Mouse (Mus musculus) cerebellum, postnatal 14 days (tissue): ENCODE measurements around the gene Tedc1.

ENCODE experiments used
- DNase-seq, 2 experiments: peaks; one replicate each; pipeline ENCODE4 v3.0.0; 2021; ENCODE audit warnings: mixed read lengths in 2 of 2

The Tedc1 gene

GRCm38 (mm10) chr12:113155887-113156539 is at the start of gene Tedc1:
TSS of gene Tedc1 (plus strand) at chr12:113156421.
- peak; percentile 100 for DNase-seq

GRCm38 (mm10) chr12:113107431-113108124 is 48.6 kb upstream of the Tedc1 start:
- no peak for DNase-seq

GRCm38 (mm10) chr12:113108528-113109283 is 47.5 kb upstream of the Tedc1 start:
- no peak for DNase-seq

- DNase-seq, result no peak
These were observed 46.4 kb upstream of the Tedc1 start for GRCm38 (mm10) chr12:113109801-113110200.

GRCm38 (mm10) chr12:113114141-113114540 is 42.1 kb upstream of the Tedc1 start:
- DNase-seq, result no peak

- DNase-seq, result no peak
These were observed 41.2 kb upstream of the Tedc1 start for GRCm38 (mm10) chr12:113114856-113115538.

GRCm38 (mm10) chr12:113119516-113120410 is 36.5 kb upstream of the Tedc1 start:
- DNase-seq, result peak; percentile 92 to 95

GRCm38 (mm10) chr12:113124726-113125125 is 31.5 kb upstream of the Tedc1 start:
- DNase-seq, result no peak

- no peak for DNase-seq
These were observed 25.5 kb upstream of the Tedc1 start for GRCm38 (mm10) chr12:113130732-113131131.

- no peak for DNase-seq
These were observed 24.6 kb upstream of the Tedc1 start for GRCm38 (mm10) chr12:113131601-113132000.

- DNase-seq, result peak; percentile 36 to 51
These were observed 23.7 kb upstream of the Tedc1 start for GRCm38 (mm10) chr12:113132567-113132966.

- DNase-seq, result no peak
These were observed 23.0 kb upstream of the Tedc1 start for GRCm38 (mm10) chr12:113133260-113133659.

- DNase-seq, result no peak
These were observed 22.3 kb upstream of the Tedc1 start for GRCm38 (mm10) chr12:113133861-113134403.

- no peak for DNase-seq
These were observed 21.7 kb upstream of the Tedc1 start for GRCm38 (mm10) chr12:113134502-113134901.

- DNase-seq, result no peak
These were observed 20.8 kb upstream of the Tedc1 start for GRCm38 (mm10) chr12:113135401-113135800.

- DNase-seq, result no peak
These were observed 19.7 kb upstream of the Tedc1 start for GRCm38 (mm10) chr12:113136492-113137020.

- DNase-seq, result no peak
These were observed 18.7 kb upstream of the Tedc1 start for GRCm38 (mm10) chr12:113137260-113138213.

GRCm38 (mm10) chr12:113138291-113138690 is 17.9 kb upstream of the Tedc1 start:
- no peak for DNase-seq

GRCm38 (mm10) chr12:113138901-113139864 is 17.0 kb upstream of the Tedc1 start:
- peak in 1 of 2 experiments; percentile 52 for DNase-seq
